Mouse (Mus musculus) lung, postnatal 0 days (tissue): ENCODE measurements around the gene Arf4. TPM values are rescaled to one million over a fixed set of nuclear protein-coding genes. Genes with fewer than 3 reads are reported as not detected.
A peak's percentile ranks its signal among the peaks of the same experiment; 100 is the strongest.
"Not testable (repeated sequence)": the region's sequence is repeated elsewhere in the genome, so short reads cannot be mapped to it uniquely, and the experiment has no call there.

Experiments
- ATAC-seq: fragments of 200-750 bp; cut with Nextera tagmentation; 2 replicates; pipeline ENCODE4 v1.8.0; 2017; ENCODE audit warnings: moderate library complexity
- DNase-seq: peaks from one replicate; pipeline ENCODE4 v3.0.0-alpha.2; 2016; ENCODE audit warnings: low spot score
- H3K27ac ChIP-seq: fragments of 300-500 bp; sonication (generic); 2 replicates; pipeline ENCODE4 v1.5.1; 2014; ENCODE audit warnings: antibody characterized with exemption, mild to moderate bottlenecking, low read length, mixed read lengths
- H3K27me3 ChIP-seq: fragments of 300-500 bp; sonication (generic); replicated peaks from 2 replicates; pipeline ENCODE4 v1.6.1; 2014; ENCODE audit warnings: low read length, mixed read lengths; ENCODE audit not compliant: insufficient read depth
- H3K36me3 ChIP-seq: fragments of 300-500 bp; sonication (generic); 2 replicates; pipeline ENCODE4 v1.6.1; 2014; ENCODE audit warnings: low read length, mixed read lengths; ENCODE audit not compliant: insufficient read depth
- H3K4me1 ChIP-seq: fragments of 300-500 bp; sonication (generic); 2 replicates; pipeline ENCODE4 v1.6.1; 2014; ENCODE audit warnings: antibody characterized with exemption, low read depth, low read length, mixed read lengths; ENCODE audit not compliant: insufficient read depth
- H3K4me2 ChIP-seq: fragments of 300-500 bp; sonication (generic); replicated peaks from 2 replicates; pipeline ENCODE4 v1.6.1; 2014; ENCODE audit warnings: low read depth, mild to moderate bottlenecking, low read length, moderate library complexity, mixed read lengths
- H3K4me3 ChIP-seq: fragments of 300-500 bp; sonication (generic); 2 replicates; pipeline ENCODE4 v1.5.1; 2014; ENCODE audit warnings: low read depth, low read length
- H3K9ac ChIP-seq: fragments of 300-500 bp; sonication (generic); replicated peaks from 2 replicates; pipeline ENCODE4 v1.6.1; 2014; ENCODE audit warnings: low read depth, mild to moderate bottlenecking
- H3K9me3 ChIP-seq: fragments of 300-500 bp; sonication (generic); 2 replicates; pipeline ENCODE4 v1.6.1; 2016; ENCODE audit warnings: low read length, mixed read lengths
- CTCF ChIP-seq: IDR thresholded peaks from 2 replicates; pipeline ENCODE4 v1.5.1; 2016; ENCODE audit warnings: antibody characterized with exemption, mild to moderate bottlenecking
- EP300 ChIP-seq: IDR thresholded peaks from 2 replicates; pipeline ENCODE4 v1.6.1; 2016; ENCODE audit warnings: antibody characterized with exemption, mild to moderate bottlenecking, control low read depth
- WGBS: fragments of 180-500 bp; shearing (Covaris S2); extraction: QIAGEN DNeasy Blood & Tissue Kit; methylation state at CpG from one replicate; pipeline ENCODE4 v1.1.7; 2014; 5-methylcytosine and 5-hydroxymethylcytosine counted together
- polyA plus RNA-seq: library from polyadenylated mRNA; unstranded; fragments of >200 nt; fragmentation: Nextera tagmentation; extraction: Ambion mirVana; gene quantifications from 2 replicates; pipeline ENCODE4 v1.2.1, GENCODE M21; 2015

The Arf4 gene
- polyA plus RNA-seq, 1 experiment from 2014 or later = 347 TPM

DNA sequence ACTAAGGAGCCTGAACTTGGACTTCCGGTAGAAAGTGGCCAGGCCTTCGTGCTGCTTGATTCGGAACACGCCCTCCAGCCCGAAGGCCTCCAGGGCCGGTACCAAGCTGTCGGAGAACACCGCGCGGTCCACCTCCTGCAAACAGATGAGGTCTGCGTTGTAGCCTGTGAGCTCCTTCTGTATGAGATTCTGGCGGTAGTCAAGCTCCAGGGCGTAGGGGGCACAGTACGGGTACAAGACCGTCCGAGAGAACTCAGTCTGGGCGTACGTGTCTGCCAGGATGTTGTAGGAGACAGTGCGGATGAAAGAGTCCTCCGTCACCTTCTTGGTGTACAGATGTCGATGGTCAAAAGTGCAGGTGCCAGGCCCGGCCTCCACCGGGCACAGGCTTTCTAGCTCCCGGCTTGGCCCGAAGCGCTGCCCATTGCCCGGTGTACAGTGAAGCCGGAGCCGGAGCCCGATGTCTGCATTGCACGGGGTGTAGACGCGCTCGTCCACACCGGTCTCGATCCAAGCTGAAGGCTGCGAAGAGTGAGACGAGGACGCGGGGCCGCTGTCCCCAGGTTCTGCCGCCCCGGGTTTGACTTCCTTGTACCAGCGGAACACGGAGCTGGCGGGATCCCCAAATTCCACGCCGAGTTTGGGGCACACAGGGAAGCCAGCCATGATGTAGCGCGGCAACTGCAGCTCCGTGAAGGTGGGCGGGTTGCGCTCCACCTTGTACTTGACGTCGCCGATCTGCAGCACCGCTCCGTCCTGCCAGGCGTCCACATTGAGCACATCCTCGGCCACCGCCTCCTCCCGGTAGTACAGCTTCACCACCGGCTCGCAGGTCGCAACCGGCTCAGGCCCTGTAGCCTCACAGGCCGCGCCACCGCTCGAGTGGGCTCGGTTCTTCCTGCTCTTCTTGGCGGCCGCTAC is 30.8 kb downstream of the Arf4 start:
- Histone ChIP-seq H3K9me3 (no peaks in the 10 kb centered on the region), H3K4me3 (peak overlapping the region; percentile 94), H3K9ac (peak overlapping the region; percentile 82), H3K27ac (peak overlapping the region; percentile 87), H3K36me3 (peaks cover 6% of the 10 kb centered on the region; the same call in 1 of the 2 replicates), H3K27me3 (no peaks in the 10 kb centered on the region), H3K4me1 (no peaks in the 10 kb centered on the region; the same call in 1 of the 2 replicates), H3K4me2 (peak overlapping the region; percentile 95)
- ATAC-seq (peak; percentile 41), DNase-seq (peak; percentile 55)
- under 1% methylated on average over 73 of the region's 73 CpGs for WGBS
- TF ChIP-seq EP300 (no peak), CTCF (no peak)

DNA sequence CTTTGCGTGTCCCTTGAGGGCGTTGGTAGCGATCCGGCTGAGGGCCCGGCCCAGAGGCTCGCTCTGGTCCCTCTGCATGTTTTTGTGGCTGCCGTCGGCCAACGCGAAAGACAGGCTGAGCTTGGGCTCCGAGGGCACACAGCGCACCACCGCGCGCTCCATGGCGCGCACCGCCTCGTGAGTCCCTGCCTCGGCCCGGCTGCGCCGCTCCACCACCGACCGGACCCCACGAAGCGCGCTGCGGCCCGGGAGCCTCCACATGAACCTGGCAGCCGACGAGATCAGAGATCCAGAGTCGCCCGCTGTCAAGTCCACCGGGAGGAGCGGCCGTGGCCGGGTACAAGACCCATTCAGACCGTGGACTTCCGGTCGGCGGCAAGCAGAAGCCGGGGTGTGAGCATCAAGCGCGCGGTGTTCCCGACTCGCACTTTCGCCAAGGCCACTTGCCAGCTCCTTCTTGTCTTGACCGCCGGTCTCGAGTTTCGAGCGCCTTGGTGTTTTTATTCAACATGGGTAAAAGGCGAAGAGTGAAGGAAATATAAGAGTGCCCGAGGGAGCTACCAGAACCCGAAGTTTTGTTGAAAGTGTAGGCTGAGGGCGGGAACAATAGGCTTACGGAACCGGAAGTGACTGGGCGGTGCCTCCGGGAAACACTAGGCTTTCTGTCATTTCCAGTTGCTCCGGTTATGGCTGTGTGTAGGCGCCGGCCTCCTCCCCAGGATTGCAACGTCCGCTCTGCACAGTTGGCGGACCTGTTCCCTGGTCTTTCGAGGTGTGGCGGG is 31.6 kb downstream of the Arf4 start, which contains the start of gene Pde12:
TSS of gene Pde12 (minus strand) at position 592 of the 782 bp plus-strand sequence.
- 1% methylated on average over 70 of the region's 70 CpGs for WGBS
- Histone ChIP-seq H3K4me2 (peak within 1 kb of the TSS; percentile 95), H3K4me3 (peak within 1 kb of the TSS; percentile 94), H3K36me3 (peaks cover 3% of the 10 kb centered on the region; the same call in 1 of the 2 replicates), H3K9me3 (no peaks in the 10 kb centered on the region), H3K27me3 (no peaks in the 10 kb centered on the region), H3K9ac (peak within 1 kb of the TSS; percentile 82), H3K4me1 (no peaks in the 10 kb centered on the region; the same call in 1 of the 2 replicates), H3K27ac (peak within 1 kb of the TSS; percentile 87)
- DNase-seq = peak; percentile 98
- TF ChIP-seq EP300 (peak; percentile 79), CTCF (no peak)
- peak; percentile 95 for ATAC-seq

GRCm38 (mm10) chr14:26670964-26671363 is 33.1 kb downstream of the Arf4 start:
- ATAC-seq = no peak
- no peaks in the 10 kb centered on the region for H3K27me3 ChIP-seq
- H3K36me3 ChIP-seq = no peaks in the 10 kb centered on the region; the same call in 1 of the 2 replicates
- no peak overlapping the region for H3K27ac ChIP-seq
- H3K9me3 ChIP-seq = no peaks in the 10 kb centered on the region
- H3K9ac ChIP-seq = no peak overlapping the region
- H3K4me1 ChIP-seq = no peaks in the 10 kb centered on the region; the same call in 1 of the 2 replicates
- no peak for DNase-seq
- TF ChIP-seq CTCF (0 out of 2 replicates have a peak, but pooled peaks have one; percentile 7), EP300 (no peak)
- no peak overlapping the region for H3K4me2 ChIP-seq
- no peak overlapping the region for H3K4me3 ChIP-seq

GRCm38 (mm10) chr14:26671870-26672615 is 34.2 kb downstream of the Arf4 start:
- H3K36me3 ChIP-seq, H3K9me3 ChIP-seq, H3K27me3 ChIP-seq, H3K9ac ChIP-seq, ATAC-seq, H3K4me3 ChIP-seq, H3K4me1 ChIP-seq, DNase-seq, H3K27ac ChIP-seq, H3K4me2 ChIP-seq: not testable (repeated sequence)
- WGBS = 67% methylated on average over 17 of the region's 17 CpGs

GRCm38 (mm10) chr14:26674476-26675169 is 36.7 kb downstream of the Arf4 start:
- not testable (repeated sequence) for H3K9ac ChIP-seq, H3K27ac ChIP-seq, H3K9me3 ChIP-seq, H3K4me1 ChIP-seq, H3K27me3 ChIP-seq, H3K4me2 ChIP-seq, H3K36me3 ChIP-seq, H3K4me3 ChIP-seq, ATAC-seq
- DNase-seq = peak; percentile 17
- WGBS = 67% methylated on average over 2 of the region's 2 CpGs
